Mouse (Mus musculus): Measurements from ENCODE around the gene Mef2d. TPM values are rescaled to one million over a fixed set of nuclear protein-coding genes. Genes with fewer than 3 reads are reported as not detected.

Gene Mef2d
- polyA plus RNA-seq, 1 experiment from 2014 or later: 22.5 TPM

DNA sequence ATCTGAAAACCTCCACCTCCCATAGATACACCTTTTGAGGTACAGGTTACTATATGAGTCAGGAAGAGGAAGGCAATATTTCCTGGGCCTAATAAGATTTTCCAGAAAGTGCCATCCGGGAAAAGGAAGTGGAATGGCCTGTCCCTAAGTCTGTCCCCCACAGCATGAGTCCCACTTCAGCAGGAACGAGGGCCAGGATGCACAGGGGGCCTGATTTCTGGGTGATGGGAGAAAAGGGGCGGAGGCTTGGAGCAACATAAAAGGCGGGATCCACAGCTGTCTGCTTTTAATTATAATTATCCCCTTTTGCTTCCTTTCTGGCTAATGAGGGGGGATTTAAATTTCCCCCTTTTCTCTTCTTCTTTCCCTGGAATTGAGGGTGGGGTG, 63.0 kb downstream of the Mef2d start:
- no peak overlapping the region for H3K4me2 ChIP-seq (ENCODE audit: low read length)
- 17% methylated on average over 4 of the region's 4 CpGs for WGBS
- H3K36me3 ChIP-seq (ENCODE audit: control insufficient read depth, insufficient read depth, low read length): no peaks in the 10 kb centered on the region
- H3K9me3 ChIP-seq (replicated peaks; ENCODE audit: control insufficient read depth, low read length, poor library complexity, severe bottlenecking): no peaks in the 10 kb centered on the region
- H3K4me3 ChIP-seq (ENCODE audit: low read depth, low read length): no peak overlapping the region
- peak overlapping the region; percentile 94 for H3K27ac ChIP-seq (ENCODE audit: low read length)
- peaks cover 4% of the 10 kb centered on the region for H3K27me3 ChIP-seq (ENCODE audit: control insufficient read depth, insufficient read depth, low read depth, low read length)
- H3K4me1 ChIP-seq (ENCODE audit: control insufficient read depth, insufficient read depth, low read length): peaks cover 32% of the 10 kb centered on the region
- 0 out of 2 replicates have a peak, but pooled peaks have one; percentile 2 for ATAC-seq
- peak overlapping the region; percentile 28; the same call in 1 of the 2 replicates for H3K9ac ChIP-seq (ENCODE audit: low read depth, low read length)

DNA sequence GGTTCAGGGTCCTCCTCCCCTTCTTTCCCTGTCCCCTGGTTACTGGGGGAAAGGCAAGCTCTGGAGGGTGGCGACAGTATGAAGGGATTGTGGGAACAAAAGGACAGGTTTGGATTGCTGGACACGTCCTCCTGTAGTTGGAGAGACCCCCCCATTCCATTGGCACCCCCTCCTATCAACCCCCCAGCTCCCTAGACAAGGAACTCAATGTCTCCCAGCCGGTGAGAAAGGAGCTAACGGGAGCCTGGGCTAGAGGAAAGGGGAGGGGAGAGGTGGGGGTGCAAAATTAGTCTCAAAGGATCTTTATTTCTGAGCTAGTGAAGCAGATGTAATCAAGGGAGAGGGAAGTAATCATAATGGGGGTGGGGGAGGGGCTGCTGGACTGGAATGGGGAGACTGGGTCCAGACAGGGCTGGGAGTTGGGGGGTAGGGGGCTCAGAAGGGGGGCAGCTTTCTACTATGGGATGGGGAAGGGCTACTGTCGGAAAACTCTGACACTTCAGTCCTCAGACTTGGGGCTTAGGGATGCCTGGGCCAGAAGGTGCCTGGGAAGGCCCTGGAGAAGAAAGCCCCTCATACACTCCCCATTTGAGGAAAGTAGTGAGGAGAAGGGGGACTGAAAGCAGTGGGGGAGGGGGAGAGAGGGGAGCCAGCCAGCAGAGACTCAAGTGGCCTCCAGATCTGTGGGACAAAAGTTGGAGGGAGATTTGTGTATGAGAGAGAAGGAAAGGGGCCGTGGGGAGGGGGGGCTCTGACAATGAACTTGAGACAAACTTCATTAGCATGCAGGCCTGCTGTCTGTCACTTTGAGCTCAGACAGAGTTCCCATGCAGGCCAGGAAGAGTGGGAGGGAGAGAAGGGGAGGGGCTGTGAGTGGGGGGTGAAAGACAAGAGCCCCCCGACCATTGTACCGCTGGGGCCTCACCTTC, 63.7 kb downstream of the Mef2d start:
- Histone ChIP-seq H3K36me3 (ENCODE audit: control insufficient read depth, insufficient read depth, low read length) (no peaks in the 10 kb centered on the region), H3K4me2 (ENCODE audit: low read length) (peak overlapping the region; percentile 61), H3K27ac (ENCODE audit: low read length) (peak overlapping the region; percentile 94), H3K4me3 (ENCODE audit: low read depth, low read length) (peak overlapping the region; percentile 54), H3K4me1 (ENCODE audit: control insufficient read depth, insufficient read depth, low read length) (peaks cover 32% of the 10 kb centered on the region), H3K27me3 (ENCODE audit: control insufficient read depth, insufficient read depth, low read depth, low read length) (peaks cover 11% of the 10 kb centered on the region), H3K9me3 (replicated peaks; ENCODE audit: control insufficient read depth, low read length, poor library complexity, severe bottlenecking) (no peaks in the 10 kb centered on the region), H3K9ac (ENCODE audit: low read depth, low read length) (peak overlapping the region; percentile 87)
- WGBS: 4% methylated on average over 8 of the region's 8 CpGs
- ATAC-seq: peak; percentile 63

DNA sequence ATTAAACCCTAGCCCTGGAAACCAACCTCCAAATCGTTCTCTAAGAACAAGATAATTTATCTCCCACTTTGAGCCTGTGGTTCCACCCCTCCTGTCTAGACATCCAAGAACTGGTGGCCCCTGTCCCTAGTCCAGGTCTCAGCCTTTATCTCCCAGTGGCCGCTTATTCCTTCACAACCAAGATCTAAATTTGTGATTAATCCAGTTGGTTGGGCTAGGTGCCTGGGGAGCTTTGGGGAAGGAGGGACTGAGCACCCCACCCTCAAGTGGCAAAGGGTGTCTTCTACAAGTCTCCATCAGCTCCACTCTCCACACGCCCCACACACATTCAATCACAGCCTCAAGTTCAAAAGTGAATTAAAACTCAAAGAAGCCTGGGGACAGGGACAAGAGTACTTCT, 64.3 kb downstream of the Mef2d start:
- Histone ChIP-seq H3K9me3 (replicated peaks; ENCODE audit: control insufficient read depth, low read length, poor library complexity, severe bottlenecking) (no peaks in the 10 kb centered on the region), H3K27me3 (ENCODE audit: control insufficient read depth, insufficient read depth, low read depth, low read length) (peaks cover 12% of the 10 kb centered on the region), H3K4me1 (ENCODE audit: control insufficient read depth, insufficient read depth, low read length) (peaks cover 36% of the 10 kb centered on the region), H3K9ac (ENCODE audit: low read depth, low read length) (peak overlapping the region; percentile 87), H3K4me3 (ENCODE audit: low read depth, low read length) (peak overlapping the region; percentile 54), H3K4me2 (ENCODE audit: low read length) (peak overlapping the region; percentile 61), H3K36me3 (ENCODE audit: control insufficient read depth, insufficient read depth, low read length) (no peaks in the 10 kb centered on the region), H3K27ac (ENCODE audit: low read length) (peak overlapping the region; percentile 94)
- ATAC-seq: peak; percentile 28
- WGBS: 3% methylated on average over 3 of the region's 3 CpGs

DNA sequence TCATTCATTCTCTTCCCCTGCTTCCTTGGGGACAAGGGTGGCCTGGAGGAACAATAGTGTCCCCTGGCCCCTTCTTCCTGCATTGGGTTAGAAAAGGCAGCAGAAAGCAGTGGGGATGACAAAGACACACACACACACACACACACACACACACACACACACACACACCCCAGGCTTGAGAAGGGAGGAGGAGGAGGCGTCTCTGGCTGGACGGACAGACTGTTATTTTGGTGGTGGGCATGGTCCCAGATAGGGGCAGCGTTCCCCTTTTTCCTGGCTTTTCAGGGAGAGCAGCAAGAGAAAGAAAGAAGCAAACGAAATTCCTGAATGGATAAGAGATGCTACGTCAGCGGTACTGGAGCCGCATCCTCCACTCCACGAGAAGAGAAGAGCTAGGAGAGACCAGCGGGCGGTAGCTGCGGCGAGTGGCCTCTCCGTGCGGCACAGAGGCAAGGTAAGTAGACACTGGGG, 64.8 kb downstream of the Mef2d start:
- H3K27me3 ChIP-seq (ENCODE audit: control insufficient read depth, insufficient read depth, low read depth, low read length): peaks cover 13% of the 10 kb centered on the region
- H3K27ac ChIP-seq (ENCODE audit: low read length): peak overlapping the region; percentile 94
- peaks cover 36% of the 10 kb centered on the region for H3K4me1 ChIP-seq (ENCODE audit: control insufficient read depth, insufficient read depth, low read length)
- H3K9me3 ChIP-seq (replicated peaks; ENCODE audit: control insufficient read depth, low read length, poor library complexity, severe bottlenecking): no peaks in the 10 kb centered on the region
- H3K4me3 ChIP-seq (ENCODE audit: low read depth, low read length): peak overlapping the region; percentile 54
- H3K36me3 ChIP-seq (ENCODE audit: control insufficient read depth, insufficient read depth, low read length): no peaks in the 10 kb centered on the region
- peak; percentile 44 for ATAC-seq
- peak overlapping the region; percentile 61 for H3K4me2 ChIP-seq (ENCODE audit: low read length)
- 0% methylated on average over 14 of the region's 14 CpGs for WGBS
- H3K9ac ChIP-seq (ENCODE audit: low read depth, low read length): peak overlapping the region; percentile 87

DNA sequence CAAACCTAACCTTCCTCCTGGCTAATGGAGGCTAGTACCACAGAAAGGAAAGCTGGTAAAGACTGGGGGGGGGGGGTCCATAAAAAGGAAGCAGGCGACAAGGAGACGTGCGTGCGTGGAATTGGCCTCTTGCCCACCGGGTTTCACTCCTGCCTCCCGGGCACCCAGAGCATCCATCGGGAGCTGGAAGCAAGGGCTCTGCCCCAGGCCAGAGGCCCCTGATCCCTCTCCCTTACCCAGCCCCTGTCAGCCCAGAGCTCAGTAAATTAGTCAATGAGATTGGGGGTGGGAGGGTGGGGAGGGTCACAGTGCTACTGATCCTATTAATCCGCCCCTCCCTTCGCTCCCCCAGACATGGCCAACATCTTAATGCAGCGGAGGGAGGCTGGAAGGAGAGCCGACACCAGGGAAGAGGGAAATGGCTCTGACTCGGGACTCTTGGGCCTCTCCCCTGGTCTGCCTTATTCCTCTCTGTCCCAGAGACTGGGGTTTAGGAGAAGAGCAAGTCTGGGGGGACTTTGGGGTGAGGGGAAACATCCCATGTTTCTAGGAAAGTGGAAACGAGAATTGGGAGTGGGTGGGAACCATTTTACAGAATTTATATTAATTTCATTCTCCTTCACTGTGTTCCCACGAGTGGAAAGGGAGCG, 65.4 kb downstream of the Mef2d start:
- Histone ChIP-seq H3K36me3 (ENCODE audit: control insufficient read depth, insufficient read depth, low read length) (no peaks in the 10 kb centered on the region), H3K27ac (ENCODE audit: low read length) (peak overlapping the region; percentile 94), H3K9ac (ENCODE audit: low read depth, low read length) (peak overlapping the region; percentile 87), H3K4me3 (ENCODE audit: low read depth, low read length) (peak overlapping the region; percentile 54), H3K27me3 (ENCODE audit: control insufficient read depth, insufficient read depth, low read depth, low read length) (peaks cover 19% of the 10 kb centered on the region), H3K4me1 (ENCODE audit: control insufficient read depth, insufficient read depth, low read length) (peaks cover 36% of the 10 kb centered on the region), H3K4me2 (ENCODE audit: low read length) (peak overlapping the region; percentile 61), H3K9me3 (replicated peaks; ENCODE audit: control insufficient read depth, low read length, poor library complexity, severe bottlenecking) (no peaks in the 10 kb centered on the region)
- peak; percentile 15; the same call in 1 of the 2 replicates for ATAC-seq
- 2% methylated on average over 12 of the region's 15 CpGs for WGBS

DNA sequence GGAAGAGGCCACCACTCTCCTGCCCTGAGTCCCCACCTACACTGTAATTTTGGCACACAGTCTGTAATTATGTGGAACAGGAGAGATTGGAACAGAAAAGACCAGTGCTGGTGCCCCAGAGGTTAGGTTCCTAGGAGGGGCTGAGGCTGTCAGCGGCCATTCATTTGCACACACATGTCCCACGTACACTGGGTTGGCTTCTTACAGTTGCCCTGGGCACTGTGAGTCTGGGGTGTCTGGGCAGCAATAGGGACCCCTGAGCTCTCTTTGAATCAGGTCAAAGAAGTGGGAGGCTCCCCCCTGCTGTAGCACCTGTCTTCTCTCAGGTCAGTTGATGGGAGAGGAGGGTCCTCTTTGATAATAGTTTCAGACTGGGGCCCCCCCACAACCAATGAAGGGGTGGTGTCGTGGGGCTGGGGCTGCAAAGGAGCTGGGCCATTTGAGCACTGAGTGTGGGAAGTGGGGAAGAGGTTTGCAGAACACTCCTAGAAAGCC, 66.1 kb downstream of the Mef2d start:
- Histone ChIP-seq H3K9me3 (replicated peaks; ENCODE audit: control insufficient read depth, low read length, poor library complexity, severe bottlenecking) (no peaks in the 10 kb centered on the region), H3K27me3 (ENCODE audit: control insufficient read depth, insufficient read depth, low read depth, low read length) (peaks cover 22% of the 10 kb centered on the region), H3K9ac (ENCODE audit: low read depth, low read length) (peak overlapping the region; percentile 87), H3K4me3 (ENCODE audit: low read depth, low read length) (peak overlapping the region; percentile 54), H3K4me1 (ENCODE audit: control insufficient read depth, insufficient read depth, low read length) (peaks cover 35% of the 10 kb centered on the region), H3K4me2 (ENCODE audit: low read length) (peak overlapping the region; percentile 61), H3K27ac (ENCODE audit: low read length) (peak overlapping the region; percentile 94), H3K36me3 (ENCODE audit: control insufficient read depth, insufficient read depth, low read length) (no peaks in the 10 kb centered on the region)
- WGBS: 0% methylated on average over 3 of the region's 3 CpGs
- no peak for ATAC-seq

DNA sequence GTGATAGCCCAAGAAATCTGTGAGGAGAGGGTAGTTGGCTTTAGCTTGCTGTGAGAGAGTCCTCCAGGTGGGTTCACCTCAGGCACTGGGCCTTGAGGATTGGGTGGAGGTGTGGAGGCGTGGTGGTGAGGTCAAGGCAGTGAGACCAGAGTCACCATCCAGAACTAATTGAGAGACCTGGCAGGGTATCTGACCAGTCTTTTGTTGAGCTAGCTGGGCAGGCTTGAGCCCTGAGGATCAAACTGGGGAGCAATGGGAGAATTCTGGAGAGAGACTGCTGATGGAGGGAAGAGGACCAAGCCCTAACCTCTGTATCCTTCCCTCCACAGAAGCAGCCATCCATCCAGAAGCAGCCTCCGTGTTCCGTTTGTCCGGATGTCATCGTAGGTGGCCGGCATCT, 67.1 kb downstream of the Mef2d start:
- Histone ChIP-seq H3K4me3 (ENCODE audit: low read depth, low read length) (peak overlapping the region; percentile 54), H3K9ac (ENCODE audit: low read depth, low read length) (peak overlapping the region; percentile 87), H3K4me1 (ENCODE audit: control insufficient read depth, insufficient read depth, low read length) (peaks cover 32% of the 10 kb centered on the region), H3K27me3 (ENCODE audit: control insufficient read depth, insufficient read depth, low read depth, low read length) (peaks cover 18% of the 10 kb centered on the region), H3K27ac (ENCODE audit: low read length) (peak overlapping the region; percentile 94), H3K9me3 (replicated peaks; ENCODE audit: control insufficient read depth, low read length, poor library complexity, severe bottlenecking) (no peaks in the 10 kb centered on the region), H3K4me2 (ENCODE audit: low read length) (peak overlapping the region; percentile 61), H3K36me3 (ENCODE audit: control insufficient read depth, insufficient read depth, low read length) (no peaks in the 10 kb centered on the region)
- no peak for ATAC-seq
- WGBS: 1% methylated on average over 6 of the region's 6 CpGs

DNA sequence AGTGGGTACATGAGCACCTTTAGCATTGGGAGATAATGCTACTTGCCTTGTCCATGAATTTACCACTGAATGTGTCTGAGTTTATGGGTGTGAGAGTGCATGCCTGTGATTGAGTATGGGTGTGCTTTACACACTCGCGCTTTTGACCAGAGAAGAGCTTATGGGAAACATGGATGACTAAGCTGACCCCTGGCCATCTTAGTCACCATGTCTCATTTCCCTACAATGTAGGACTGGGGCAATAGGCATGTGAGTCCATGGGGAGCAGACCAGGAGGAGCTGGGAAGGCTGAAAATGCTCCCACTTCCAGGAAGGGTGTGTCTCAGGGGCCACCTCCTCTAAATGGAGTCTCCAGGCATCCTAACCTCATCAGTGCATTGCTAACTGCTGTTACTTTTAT, 67.9 kb downstream of the Mef2d start:
- Histone ChIP-seq H3K9ac (ENCODE audit: low read depth, low read length) (peak overlapping the region; percentile 87), H3K27ac (ENCODE audit: low read length) (peak overlapping the region; percentile 94), H3K4me1 (ENCODE audit: control insufficient read depth, insufficient read depth, low read length) (peaks cover 30% of the 10 kb centered on the region), H3K36me3 (ENCODE audit: control insufficient read depth, insufficient read depth, low read length) (no peaks in the 10 kb centered on the region), H3K9me3 (replicated peaks; ENCODE audit: control insufficient read depth, low read length, poor library complexity, severe bottlenecking) (no peaks in the 10 kb centered on the region), H3K4me3 (ENCODE audit: low read depth, low read length) (peak overlapping the region; percentile 54), H3K27me3 (ENCODE audit: control insufficient read depth, insufficient read depth, low read depth, low read length) (peaks cover 18% of the 10 kb centered on the region), H3K4me2 (ENCODE audit: low read length) (peak overlapping the region; percentile 61)
- 21% methylated on average over 2 of the region's 2 CpGs for WGBS
- ATAC-seq: no peak
